Mouse (Mus musculus): Measurements from ENCODE around the gene Srpk2. TPM values are rescaled to one million over a fixed set of nuclear protein-coding genes. Genes with fewer than 3 reads are reported as not detected.
"Not testable (repeated sequence)": the region's sequence is repeated elsewhere in the genome, so short reads cannot be mapped to it uniquely, and the experiment has no call there.

The Srpk2 gene
- total RNA-seq, 2 experiments from 2014 or later = 141 to 143 TPM

DNA sequence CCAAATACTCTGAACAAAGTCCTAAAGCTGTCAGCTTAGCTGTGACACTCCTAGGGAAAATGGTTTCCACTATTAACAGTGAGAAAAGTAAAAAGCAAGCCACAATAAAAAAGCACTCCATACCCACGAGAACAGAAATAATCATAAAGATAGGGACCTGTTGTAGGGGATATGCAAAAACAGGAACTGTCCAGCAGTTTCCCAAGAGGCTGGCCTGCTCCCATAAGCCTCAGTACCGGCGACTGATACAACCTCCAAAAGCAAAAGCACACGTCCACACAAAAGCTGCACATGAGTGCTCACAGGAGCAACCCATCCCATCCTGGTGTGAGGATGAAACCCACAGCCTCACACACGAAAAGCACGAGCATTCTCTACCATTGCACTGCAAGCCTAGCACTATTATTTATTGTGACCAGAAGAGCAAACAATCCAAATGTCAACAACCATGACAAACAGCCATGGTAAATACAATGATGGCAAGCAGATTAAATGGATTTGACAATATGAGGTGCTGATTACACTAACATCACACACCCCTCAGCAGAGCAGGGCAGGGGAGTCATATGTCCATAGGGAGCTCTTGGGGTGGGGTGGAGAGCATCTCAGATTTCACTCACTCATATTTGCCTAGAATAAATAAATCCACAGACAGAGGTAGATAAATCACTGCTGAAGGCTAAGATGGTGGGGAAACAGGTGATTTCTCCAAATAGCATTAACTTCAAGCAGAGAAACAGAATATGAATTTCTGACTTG, 107.9 kb downstream of the Srpk2 start:
- no peak for DNase-seq
- intact Hi-C loops (cut with DNase I) = no loop called here

DNA sequence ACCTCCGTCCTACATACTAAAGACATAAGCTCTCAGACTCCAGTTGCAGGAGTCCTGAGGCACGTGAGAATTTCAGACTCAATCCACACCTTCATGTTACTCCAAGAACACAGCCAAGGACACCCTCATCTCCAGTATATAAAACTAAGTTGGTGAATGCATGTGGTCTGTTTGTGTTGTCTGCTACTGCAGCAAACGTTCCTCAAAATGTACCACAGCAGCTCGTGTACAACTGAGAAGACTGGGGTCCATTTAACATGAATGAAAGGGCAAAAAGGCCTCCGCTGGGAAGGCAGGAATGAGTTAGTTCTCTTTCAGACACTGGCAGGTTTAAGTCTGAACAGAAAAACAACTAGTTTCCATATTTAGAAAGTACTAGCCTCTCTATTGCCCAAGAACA, 110.5 kb downstream of the Srpk2 start:
- DNase-seq = no peak
- intact Hi-C loops (cut with DNase I) = no loop called here

DNA sequence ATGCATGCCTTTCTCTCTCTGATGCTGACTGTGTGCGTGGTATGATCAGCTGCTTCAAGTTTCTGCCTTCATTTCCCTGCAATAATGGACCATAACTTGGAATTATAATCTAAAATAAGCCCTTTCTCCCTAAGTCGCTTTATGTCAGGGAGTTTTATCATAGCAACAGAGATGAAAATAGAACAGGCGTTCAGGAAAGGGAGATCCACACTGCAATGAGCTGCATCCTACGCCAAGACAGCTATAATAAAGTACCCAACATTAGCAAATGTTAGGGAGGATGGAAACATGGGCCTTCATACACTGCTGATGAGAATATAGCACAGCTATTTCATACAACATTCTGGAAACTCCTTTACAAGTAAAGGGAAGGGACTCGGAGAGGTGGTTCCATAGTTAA, 116.2 kb downstream of the Srpk2 start:
- intact Hi-C loops (cut with DNase I) = no loop called here
- DNase-seq = no peak

DNA sequence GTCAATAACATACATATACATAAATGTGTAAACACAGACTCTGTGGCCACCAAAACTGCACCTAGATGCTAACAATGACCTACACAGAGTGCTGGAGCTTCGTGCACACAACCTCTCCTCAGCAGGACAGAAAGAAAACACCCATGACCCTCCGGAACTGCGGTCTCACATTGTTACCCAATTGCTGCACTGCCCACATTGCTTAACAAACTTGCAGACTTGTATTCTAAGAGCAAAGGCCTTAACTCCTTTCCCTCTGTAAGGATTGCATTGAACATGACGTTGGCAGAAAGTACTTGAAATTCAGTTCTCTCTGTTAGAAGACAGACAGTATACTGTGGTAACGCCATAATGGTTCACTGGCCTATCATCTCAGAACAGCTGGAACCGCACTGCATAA, 118.0 kb downstream of the Srpk2 start:
- no peak for DNase-seq
- intact Hi-C loops (cut with DNase I) = no loop called here

DNA sequence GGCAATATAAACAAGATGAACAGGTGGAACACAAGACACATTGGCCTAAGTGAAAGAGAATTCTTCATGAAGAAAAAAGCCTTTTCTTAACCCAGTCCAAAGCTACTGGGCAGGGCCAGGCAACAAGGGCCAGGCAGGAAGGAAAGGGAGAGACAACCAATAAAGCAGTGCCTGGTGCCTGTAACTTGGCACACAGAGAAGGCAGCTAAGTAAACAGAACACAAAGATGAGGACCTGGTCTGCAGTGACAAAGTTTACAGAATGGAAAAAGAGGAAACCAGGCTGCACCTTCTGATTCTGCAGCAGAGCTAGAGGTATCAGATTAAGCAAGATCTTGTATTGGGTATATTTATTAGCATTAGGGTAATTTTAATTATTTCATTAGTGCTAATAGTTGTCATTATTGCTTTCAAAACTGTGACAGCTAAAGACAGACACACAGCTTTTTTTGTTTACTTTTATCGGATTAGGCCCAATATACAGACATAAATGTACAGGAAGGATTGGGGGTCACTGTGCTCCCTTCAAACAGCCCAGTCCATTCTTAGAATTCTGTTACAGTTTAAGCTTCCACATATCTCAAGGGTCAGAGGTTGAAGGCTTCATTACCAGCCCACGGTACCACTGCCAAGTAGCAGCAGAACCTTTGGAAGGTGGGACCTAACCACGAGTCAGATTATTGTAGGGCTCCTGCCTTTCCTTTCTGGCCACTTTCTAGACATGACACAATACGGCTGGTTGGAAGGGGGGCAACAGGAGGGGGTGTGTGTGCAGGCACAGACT, 121.9 kb downstream of the Srpk2 start:
- intact Hi-C loops (cut with DNase I) = no loop called here
- no peak for DNase-seq

DNA sequence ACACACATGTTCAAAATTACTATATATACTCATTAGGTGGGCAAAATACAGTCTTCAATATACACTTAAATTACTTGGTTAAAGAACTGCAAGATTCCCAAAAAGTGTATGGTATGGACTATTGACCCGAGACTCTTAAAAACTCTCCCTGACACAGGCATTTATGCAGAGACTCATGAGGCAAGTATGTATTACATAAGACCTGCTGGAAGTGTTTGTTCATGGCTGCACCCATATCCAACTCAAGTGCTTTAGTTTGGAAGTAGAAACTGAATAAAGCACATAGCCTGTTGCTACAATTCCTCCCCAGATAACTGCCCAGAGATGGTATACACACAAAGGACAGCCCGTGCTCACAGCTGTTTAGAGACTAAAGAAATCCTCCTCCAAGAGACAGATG, 123.2 kb downstream of the Srpk2 start:
- intact Hi-C loops (cut with DNase I) = no loop called here
- DNase-seq = no peak

DNA sequence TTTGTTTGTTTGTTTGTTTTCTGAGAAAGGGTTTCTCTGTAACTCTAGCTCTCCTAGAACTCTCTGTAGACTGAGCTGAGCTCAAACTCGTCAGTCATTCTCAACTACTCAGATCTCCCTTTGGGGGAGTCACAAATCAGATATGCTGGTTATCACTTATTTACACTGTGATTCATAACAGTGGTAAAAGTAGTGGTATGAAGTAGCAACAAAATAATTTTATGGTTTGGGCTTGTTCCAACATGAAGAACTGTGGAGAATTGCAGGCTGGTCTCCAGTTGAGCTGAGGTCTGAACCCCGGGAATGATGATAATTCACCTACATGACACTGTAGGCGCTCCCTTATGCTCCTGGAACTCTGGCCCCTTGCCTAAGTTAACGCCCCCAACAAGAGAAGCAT, 124.2 kb downstream of the Srpk2 start:
- no peak for DNase-seq
- intact Hi-C loops (cut with DNase I) = no loop called here

DNA sequence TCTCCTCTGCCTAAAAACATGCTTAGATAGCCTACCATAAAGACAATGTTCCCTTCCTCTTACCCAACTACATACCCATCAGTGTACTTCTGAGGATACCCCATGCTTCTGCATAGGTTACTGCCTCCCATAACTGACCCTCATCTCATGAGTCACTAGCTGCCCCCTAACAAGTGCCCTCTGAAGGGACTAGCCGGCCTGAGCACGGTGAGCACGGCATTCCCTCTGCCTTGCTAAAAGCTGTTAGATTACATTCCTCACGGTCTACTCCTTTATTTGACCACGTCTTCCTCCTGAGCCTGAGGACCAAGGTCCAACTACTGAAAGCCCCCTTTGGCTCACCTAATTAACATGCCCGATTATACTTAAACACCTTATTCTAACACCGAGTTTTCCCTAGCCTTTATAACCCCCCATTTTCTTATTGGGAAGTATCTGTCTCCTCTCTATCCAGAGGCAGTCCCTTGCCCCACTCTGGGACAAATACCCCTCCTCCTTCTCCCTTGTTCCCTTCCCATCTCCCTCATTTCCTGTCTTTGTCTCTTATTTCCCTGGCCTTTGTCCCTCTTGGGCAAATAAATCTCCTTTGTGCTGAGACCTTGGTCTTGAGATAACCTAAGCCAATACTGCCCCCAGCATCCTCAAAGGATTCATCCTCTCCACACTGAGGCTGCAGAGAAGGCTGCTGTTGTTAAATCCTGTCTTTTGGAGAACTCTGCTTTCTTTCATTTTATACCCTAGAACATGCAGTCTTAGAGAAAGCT, 128.2 kb downstream of the Srpk2 start:
- intact Hi-C loops (cut with DNase I) = no loop called here
- DNase-seq = no peak

DNA sequence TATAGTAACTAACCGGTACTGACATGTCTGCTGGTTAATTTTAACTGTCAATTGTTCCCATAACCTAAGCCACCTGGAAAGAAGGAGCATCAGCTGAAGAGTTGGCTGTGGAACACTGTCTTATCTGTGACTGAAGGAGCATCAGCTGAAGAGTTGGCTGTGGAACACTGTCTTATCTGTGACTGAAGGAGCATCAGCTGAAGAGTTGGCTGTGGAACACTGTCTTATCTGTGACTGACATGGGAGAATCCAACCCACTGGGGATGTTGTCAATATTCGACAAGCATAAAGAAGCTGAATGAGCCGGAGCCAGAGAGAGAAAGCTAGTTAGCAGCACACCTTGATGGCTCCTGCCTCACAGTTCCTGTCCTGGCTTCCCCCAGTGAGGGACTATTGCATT, 131.1 kb downstream of the Srpk2 start:
- DNase-seq; intact Hi-C loops (cut with DNase I): not testable (repeated sequence)

DNA sequence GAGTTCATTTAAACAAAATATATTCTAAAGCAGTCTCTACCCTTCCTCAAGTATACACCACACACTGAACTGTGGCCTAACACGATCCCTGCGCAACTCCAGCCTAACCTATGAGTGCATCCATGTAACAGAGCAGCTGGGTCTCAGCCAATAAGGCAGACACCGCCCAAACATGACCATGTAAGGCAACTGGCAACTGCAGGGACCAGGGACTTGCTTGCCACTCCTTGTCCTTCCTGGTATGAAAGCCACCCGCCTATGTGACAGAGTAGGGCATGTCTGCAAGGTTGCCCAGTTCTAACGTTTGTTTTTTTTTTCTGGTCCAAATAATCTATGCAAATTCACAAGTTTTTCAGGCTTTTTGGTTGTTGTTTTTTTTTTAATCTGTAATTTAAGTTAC, 132.7 kb downstream of the Srpk2 start:
- peak; percentile 20 for DNase-seq
- intact Hi-C loops (cut with DNase I) = no loop called here

DNA sequence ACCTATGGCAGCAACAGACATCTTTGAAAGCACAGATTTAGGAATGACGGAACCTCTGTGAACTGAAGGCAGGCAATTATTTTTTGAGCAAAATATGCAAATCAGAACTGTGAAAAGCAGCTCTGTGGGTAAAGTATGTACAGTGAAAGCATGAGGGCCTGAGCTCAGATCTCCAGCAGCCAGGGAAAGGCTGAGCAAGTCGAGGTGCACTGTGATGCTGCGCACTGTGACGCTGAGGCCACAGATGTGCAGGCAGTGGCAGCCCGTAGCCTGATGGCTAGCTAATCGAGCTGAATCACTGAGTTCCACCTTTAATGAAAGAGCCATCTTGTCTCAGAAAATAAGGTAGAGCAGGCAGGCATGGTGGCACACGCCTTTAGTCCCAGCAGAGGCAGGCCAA, 148.7 kb downstream of the Srpk2 start:
- intact Hi-C loops (cut with DNase I) = no loop called here
- DNase-seq = no peak

DNA sequence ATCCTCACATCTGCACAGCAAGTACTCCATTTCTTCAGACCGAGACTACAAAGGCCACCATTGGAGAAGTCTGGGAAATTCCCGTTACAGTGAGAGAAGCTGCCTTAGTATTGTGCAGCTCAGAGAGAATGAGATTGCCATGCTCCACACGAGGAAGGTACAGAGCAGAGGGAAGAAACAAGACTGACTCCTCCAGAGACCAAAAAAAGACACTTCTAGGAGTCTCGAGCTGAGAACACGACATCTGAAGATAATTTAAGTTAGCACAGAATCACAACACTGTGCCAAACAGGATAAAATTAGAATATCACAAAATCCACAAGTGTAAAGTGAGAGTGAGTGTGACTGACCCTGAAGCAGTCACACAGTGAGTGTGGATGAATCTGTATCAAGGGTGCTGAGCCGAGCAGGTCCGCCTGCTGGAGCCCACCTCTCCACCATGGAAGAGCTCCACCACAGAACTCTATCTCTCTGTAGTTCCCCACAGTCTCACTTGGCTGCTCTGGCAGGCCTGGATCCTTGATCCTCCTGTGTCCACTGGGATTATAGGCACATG, 152.8 kb downstream of the Srpk2 start:
- no peak for DNase-seq
- intact Hi-C loops (cut with DNase I) = no loop called here

DNA sequence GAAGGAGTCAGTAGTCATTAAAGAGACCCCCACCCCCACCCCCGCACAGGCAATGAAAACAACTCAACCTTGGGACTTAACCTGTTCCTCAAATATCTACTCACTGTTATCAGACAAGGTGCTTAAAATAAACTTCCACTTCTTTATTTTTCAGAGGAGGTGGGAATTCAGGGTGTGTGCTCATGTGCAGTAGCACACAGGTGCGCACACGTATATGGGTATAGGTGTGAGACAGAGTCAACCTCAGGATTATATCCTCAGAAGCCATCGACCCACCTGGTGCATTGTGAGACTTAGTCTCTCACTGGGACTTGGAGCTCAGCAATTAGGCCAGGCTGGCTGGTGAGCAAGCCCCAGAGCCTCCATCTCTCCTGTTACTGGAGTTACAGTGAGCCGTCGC, 153.3 kb downstream of the Srpk2 start:
- no peak for DNase-seq
- intact Hi-C loops (cut with DNase I) = no loop called here

DNA sequence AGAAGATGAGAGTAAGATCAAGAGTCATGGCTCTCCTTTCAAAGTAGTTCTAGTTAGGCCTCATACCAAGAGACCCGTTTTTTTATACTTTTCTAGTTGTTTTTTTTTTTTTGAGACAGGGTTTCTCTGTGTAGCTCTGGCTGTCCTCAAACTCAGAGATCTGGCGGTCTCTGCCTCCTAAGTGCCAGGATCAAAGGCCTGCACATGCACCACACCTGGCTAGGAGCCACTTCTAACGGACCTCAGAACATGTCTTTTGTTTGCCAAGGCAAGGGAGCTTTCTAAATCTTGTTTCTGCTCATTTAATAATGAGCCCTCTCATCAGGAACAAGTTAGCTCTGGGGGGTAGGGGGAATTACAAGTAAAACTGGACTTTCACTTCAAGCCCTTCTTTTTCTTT, 159.8 kb downstream of the Srpk2 start:
- intact Hi-C loops (cut with DNase I) = no loop called here
- DNase-seq = no peak

DNA sequence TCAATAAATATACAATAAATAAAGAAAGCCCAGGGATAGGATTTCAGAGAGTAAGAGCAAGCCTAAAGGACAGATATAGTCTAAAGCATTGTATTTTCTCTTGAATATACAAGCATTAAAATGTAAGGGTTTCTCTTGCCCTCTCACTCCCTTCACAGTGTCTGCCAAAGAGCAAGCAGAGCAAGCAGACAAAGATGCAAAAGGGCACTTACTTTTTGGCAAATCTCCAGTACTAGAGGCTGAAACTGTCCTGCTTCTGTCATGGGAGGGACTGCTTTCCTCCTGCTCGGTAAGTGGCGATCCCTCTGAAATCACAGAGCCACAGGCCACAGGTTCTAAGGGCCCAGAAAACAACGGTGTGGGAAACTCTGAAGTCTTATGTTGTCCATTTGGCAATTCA, 160.5 kb downstream of the Srpk2 start:
- intact Hi-C loops (cut with DNase I) = no loop called here

DNA sequence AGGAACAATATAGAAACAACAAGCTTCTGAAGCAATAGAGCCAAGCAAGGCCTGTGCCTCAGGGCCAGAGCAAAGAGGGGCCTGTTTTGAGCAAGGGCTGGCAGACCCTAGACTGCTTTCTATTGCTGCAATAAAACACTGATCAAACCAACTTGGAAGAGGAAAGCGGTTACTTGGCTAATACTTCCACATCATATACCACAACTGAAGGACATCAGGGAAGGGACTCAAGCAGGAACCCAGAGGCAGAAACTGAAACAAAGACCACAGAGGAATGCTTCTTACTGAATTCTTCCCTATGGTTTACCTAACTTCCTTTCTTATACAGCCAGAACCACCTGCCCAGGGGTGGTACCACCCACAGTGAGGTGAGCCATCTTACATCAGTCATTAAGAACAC, 162.8 kb downstream of the Srpk2 start:
- intact Hi-C loops (cut with DNase I) = no loop called here
- DNase-seq = no peak

More for the DNA sequence above, 160.5 kb downstream of the Srpk2 start:
- no peak for DNase-seq

DNA sequence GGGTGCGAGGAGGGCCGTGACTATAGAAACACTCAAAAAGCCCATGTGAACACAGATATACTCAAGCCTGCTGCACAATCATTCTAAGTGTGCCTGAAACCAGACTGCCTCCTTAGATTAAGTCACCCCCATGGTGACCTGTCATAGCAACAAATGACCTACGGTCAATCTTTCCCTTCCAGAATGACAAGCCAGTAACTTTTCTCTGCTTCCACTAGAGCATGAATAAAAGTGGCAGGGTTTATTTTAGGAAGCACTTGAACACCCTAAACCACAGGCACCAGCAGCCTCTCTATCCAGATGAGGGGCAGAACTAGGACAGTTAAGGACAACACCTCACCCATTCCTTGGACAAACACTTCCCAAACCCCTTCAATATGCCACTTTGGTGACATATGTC, 164.7 kb downstream of the Srpk2 start:
- intact Hi-C loops (cut with DNase I) = no loop called here
- DNase-seq = no peak

DNA sequence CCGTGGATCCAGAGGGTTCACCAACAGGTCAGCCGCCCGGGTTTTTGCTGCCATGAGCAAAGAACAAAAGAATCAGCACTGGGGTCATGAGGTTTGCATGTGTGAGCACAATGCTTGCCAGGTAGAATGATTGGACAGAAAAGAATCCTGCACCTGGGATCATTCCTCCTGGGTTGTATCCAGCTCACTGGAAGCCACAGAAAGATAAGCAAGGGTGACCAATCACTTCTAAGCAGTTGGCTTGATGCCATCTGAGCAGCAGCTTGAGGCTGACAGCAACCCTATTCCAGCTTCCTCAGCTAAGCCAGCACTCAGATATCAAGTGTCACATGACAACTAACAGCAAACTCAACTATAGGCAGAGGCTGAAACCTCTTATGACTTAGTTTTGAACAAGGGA, 165.7 kb downstream of the Srpk2 start:
- peak; percentile 66 for DNase-seq

DNA sequence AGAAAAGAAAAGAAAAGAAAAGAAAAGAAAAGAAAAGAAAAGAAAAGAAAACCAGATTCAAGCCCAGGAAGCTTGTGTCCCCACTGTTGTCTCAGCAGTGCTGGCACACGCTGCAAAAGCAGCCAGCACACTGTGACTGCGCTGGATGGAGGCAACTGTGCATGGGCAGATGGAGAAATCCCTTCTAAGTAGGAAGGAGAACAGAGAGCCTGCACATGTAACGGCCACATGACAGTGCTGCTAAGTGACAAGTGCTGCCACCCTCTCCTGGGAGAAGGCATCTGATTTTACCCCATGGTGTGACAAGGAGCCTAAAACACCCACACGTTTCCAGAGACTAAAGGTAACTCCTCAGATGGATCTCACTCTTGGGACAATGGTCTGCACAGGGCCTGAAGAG, 166.6 kb downstream of the Srpk2 start:
- intact Hi-C loops (cut with DNase I) = no loop called here
- DNase-seq = no peak

More for the DNA sequence above, 165.7 kb downstream of the Srpk2 start:
- intact Hi-C loops (cut with DNase I) = no loop called here

DNA sequence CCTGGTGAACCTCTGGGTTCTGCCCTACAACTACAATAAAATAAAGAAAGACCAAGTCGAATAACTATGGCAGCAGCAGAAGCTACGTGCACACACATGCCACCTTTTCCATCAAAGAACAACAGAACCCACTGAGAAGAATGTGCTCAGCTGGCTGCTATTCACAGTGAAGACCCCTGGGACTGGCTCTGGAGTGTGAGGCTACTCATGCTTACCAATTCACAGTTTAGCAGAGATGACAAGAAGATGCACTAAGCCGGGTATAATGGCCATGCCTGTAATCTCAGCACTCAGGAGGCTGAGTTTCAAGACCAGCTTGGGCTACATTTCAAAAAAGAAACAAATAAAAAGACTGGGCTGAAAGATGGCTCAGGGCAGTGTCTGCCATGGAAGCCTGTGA, 167.5 kb downstream of the Srpk2 start:
- intact Hi-C loops (cut with DNase I) = no loop called here
- DNase-seq = no peak

DNA sequence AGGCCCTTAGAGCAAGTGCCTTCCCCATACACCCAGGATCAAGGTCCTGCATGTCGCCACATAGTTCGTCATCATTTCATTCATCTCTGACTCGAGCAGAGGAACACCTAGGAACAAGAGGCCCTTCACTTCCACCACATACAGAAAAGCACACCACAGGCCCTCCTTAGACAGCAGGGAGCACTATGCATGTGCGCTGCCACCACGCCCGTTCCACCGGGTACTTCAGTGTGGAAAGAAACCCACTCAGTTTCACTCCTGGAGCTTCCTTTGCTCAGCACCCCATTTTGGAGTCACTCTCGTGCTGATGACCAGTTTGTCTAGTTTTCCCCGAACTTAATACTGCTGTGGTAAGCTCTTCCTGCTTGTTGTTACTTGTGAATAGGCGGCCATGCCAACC, 169.4 kb downstream of the Srpk2 start:
- intact Hi-C loops (cut with DNase I) = no loop called here

More for the DNA sequence above, 169.4 kb downstream of the Srpk2 start:
- DNase-seq = no peak
